21 mouse cellular contexts compared by ENCODE assay signal in the genomic region with DNA sequence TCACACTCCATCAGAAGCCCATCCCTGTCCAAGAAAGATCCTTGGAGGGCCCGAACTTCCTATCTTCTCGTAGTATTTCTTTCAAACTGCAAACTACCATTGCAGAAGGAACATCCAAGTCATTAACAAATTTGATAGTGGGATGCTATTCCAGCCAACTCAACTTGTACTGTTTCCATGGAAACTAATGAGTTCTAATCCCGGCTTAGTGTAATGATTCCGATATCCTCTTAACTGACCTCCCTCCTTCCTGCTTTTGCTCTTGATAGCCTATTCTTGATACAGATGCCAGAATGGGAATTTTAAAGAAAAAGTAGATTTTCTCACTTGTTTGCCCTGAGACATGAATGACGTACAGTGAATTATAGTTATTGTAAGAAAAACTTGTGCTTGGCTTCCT.
DNase-seq lines count a peak whose midpoint lies in the region; ATAC-seq and TF ChIP-seq lines count a peak whose summit lies in the region.
"Had no signal": no experiment of that assay in that cellular context is flagged by ENCODE, and none has a peak within 500 bp of the region (broad histone marks: within the 10 kb centered on the region; RNA-seq: fewer than 3 reads in every experiment).

No protein-coding gene starts in this region.

- no peak for TF ChIP-seq CTCF in brain, embryonic 14.5 days (IDR thresholded peaks at IDR 0.05; ENCODE audit: borderline replicate concordance, extremely low read depth, insufficient read depth, insufficient read length)

- ATAC-seq in hindbrain, embryonic 15.5 days (ENCODE audit: low FRiP score, low read depth) = 0 out of 2 replicates have a peak, but pooled peaks have one; percentile 19
- ATAC-seq in hindbrain, embryonic 14.5 days (ENCODE audit: low FRiP score) = no peak
- ATAC-seq in forebrain, embryonic 13.5 days = peak; percentile 77
- ATAC-seq in midbrain, embryonic 16.5 days = peak; percentile 36; the same call in 1 of the 2 replicates
- no peak for ATAC-seq in megakaryocyte-erythroid progenitor cell, adult 5-6 weeks (replicated peaks; ENCODE audit: low FRiP score, low TSS enrichment, poor library complexity, severe bottlenecking)
- ATAC-seq: Patski had no signal

- H3K27ac ChIP-seq in hindbrain, embryonic 15.5 days (replicated peaks) = no peak overlapping the region
- no peak overlapping the region for H3K27ac ChIP-seq in hindbrain, embryonic 14.5 days
- H3K27ac ChIP-seq in forebrain, embryonic 13.5 days = no peak overlapping the region
- no peak overlapping the region for H3K27ac ChIP-seq in midbrain, embryonic 16.5 days (ENCODE audit: low read length)
- H3K27ac ChIP-seq: embryonic facial prominence, embryonic 15.5 days; liver, embryonic 14.5 days had no signal

- no peak for TF ChIP-seq POLR2A in brain, embryonic 14.5 days (IDR thresholded peaks at IDR 0.05; ENCODE audit: borderline replicate concordance, extremely low read depth, insufficient read depth, insufficient read length, poor library complexity, severe bottlenecking)

- no peaks in the 10 kb centered on the region for H3K9me3 ChIP-seq in hindbrain, embryonic 15.5 days
- no peaks in the 10 kb centered on the region for H3K9me3 ChIP-seq in hindbrain, embryonic 14.5 days (ENCODE audit: control insufficient read depth, low read length)
- H3K9me3 ChIP-seq in forebrain, embryonic 13.5 days (replicated peaks) = no peaks in the 10 kb centered on the region
- H3K9me3 ChIP-seq in midbrain, embryonic 16.5 days (replicated peaks; ENCODE audit: control insufficient read depth, low read length, poor library complexity, severe bottlenecking) = no peaks in the 10 kb centered on the region
- H3K9me3 ChIP-seq: embryonic facial prominence, embryonic 15.5 days; heart, embryonic 12.5 days had no signal

- no peak for DNase-seq in hindbrain, embryonic 14.5 days (ENCODE audit: low spot score)
- DNase-seq in brain, embryonic 14.5 days (ENCODE audit: low read depth) = peak; percentile 72
- DNase-seq in urinary bladder, postnatal 25 days (ENCODE audit: low spot score) = no peak
- no peak for DNase-seq in gastrocnemius, adult 8-10 months (ENCODE audit: low spot score in 2 of 2)
- DNase-seq: B cell, adult 2 months; cerebellum, adult 11-12 months; cerebellum, postnatal 36 days; heart, postnatal 4 days; kidney, adult 11 months; kidney, postnatal 36 days; lung, postnatal 14 days; right cerebral cortex, postnatal 25 days; thymus, postnatal 25 days had no signal

- H3K4me2 ChIP-seq in hindbrain, embryonic 15.5 days = no peak overlapping the region
- no peak overlapping the region for H3K4me2 ChIP-seq in hindbrain, embryonic 14.5 days (replicated peaks)
- H3K4me2 ChIP-seq in forebrain, embryonic 13.5 days = peak overlapping the region; percentile 22; the same call in 1 of the 2 replicates
- H3K4me2 ChIP-seq in midbrain, embryonic 16.5 days (ENCODE audit: low read length) = no peak overlapping the region
- H3K4me2 ChIP-seq: embryonic facial prominence, embryonic 15.5 days; heart, embryonic 12.5 days had no signal

- H3K27me3 ChIP-seq in hindbrain, embryonic 15.5 days = 0 out of 2 replicates have a peak, but pooled peaks cover 8% of the 10 kb centered on the region
- H3K27me3 ChIP-seq in hindbrain, embryonic 14.5 days (ENCODE audit: control insufficient read depth, insufficient read depth, low read length) = 0 out of 2 replicates have a peak, but pooled peaks cover 3% of the 10 kb centered on the region
- peaks cover 38% of the 10 kb centered on the region for H3K27me3 ChIP-seq in forebrain, embryonic 13.5 days
- no peaks in the 10 kb centered on the region for H3K27me3 ChIP-seq in midbrain, embryonic 16.5 days (ENCODE audit: control insufficient read depth, insufficient read depth, low read depth, low read length)
- H3K27me3 ChIP-seq: embryonic facial prominence, embryonic 15.5 days; heart, embryonic 12.5 days; Patski had no signal

- H3K4me1 ChIP-seq in hindbrain, embryonic 15.5 days (replicated peaks) = no peaks in the 10 kb centered on the region
- H3K4me1 ChIP-seq in hindbrain, embryonic 14.5 days (replicated peaks; ENCODE audit: control insufficient read depth, insufficient read depth, low read length) = 0 out of 2 replicates have a peak, but pooled peaks cover 5% of the 10 kb centered on the region
- peaks cover 10% of the 10 kb centered on the region for H3K4me1 ChIP-seq in forebrain, embryonic 13.5 days
- H3K4me1 ChIP-seq in midbrain, embryonic 16.5 days (ENCODE audit: control insufficient read depth, insufficient read depth, low read length) = peaks cover 5% of the 10 kb centered on the region
- H3K4me1 ChIP-seq: heart, embryonic 12.5 days had no signal

- H3K9ac ChIP-seq in hindbrain, embryonic 15.5 days = no peak overlapping the region
- no peak overlapping the region for H3K9ac ChIP-seq in hindbrain, embryonic 14.5 days
- no peak overlapping the region for H3K9ac ChIP-seq in forebrain, embryonic 13.5 days
- no peak overlapping the region for H3K9ac ChIP-seq in midbrain, embryonic 16.5 days (ENCODE audit: low read depth, low read length)
- H3K9ac ChIP-seq: embryonic facial prominence, embryonic 15.5 days; heart, embryonic 12.5 days; liver, embryonic 14.5 days had no signal

- H3K36me3 ChIP-seq in hindbrain, embryonic 15.5 days = no peaks in the 10 kb centered on the region
- H3K36me3 ChIP-seq in hindbrain, embryonic 14.5 days (replicated peaks; ENCODE audit: control insufficient read depth, insufficient read depth) = no peaks in the 10 kb centered on the region
- no peaks in the 10 kb centered on the region for H3K36me3 ChIP-seq in forebrain, embryonic 13.5 days (ENCODE audit: poor library complexity, severe bottlenecking)
- no peaks in the 10 kb centered on the region for H3K36me3 ChIP-seq in midbrain, embryonic 16.5 days (ENCODE audit: control insufficient read depth, insufficient read depth, low read length)
- H3K36me3 ChIP-seq: heart, embryonic 12.5 days had no signal

- H3K4me3 ChIP-seq in hindbrain, embryonic 15.5 days = no peak overlapping the region
- H3K4me3 ChIP-seq in hindbrain, embryonic 14.5 days (replicated peaks; ENCODE audit: low read length) = no peak overlapping the region
- no peak overlapping the region for H3K4me3 ChIP-seq in forebrain, embryonic 13.5 days
- no peak overlapping the region for H3K4me3 ChIP-seq in midbrain, embryonic 16.5 days (ENCODE audit: low read depth, low read length)
- H3K4me3 ChIP-seq: embryonic facial prominence, embryonic 15.5 days; heart, embryonic 12.5 days had no signal

- 50% methylated on average over 5 of the region's 5 CpGs for WGBS in hindbrain, embryonic 15.5 days
- 56% methylated on average over 5 of the region's 5 CpGs for WGBS in hindbrain, embryonic 14.5 days
- 9% methylated on average over 5 of the region's 5 CpGs for WGBS in forebrain, embryonic 13.5 days
- 31% methylated on average over 5 of the region's 5 CpGs for WGBS in midbrain, embryonic 16.5 days

Comparison
In these comparisons a context has a peak if more than half of its experiments do, and no peak if none do; other contexts are left out.
1. ATAC-seq: peak in hindbrain, embryonic 15.5 days (single experiment), forebrain, embryonic 13.5 days (single experiment) and midbrain, embryonic 16.5 days (single experiment); none in hindbrain, embryonic 14.5 days (single experiment) and megakaryocyte-erythroid progenitor cell, adult 5-6 weeks (single experiment).